In the genomic region with DNA sequence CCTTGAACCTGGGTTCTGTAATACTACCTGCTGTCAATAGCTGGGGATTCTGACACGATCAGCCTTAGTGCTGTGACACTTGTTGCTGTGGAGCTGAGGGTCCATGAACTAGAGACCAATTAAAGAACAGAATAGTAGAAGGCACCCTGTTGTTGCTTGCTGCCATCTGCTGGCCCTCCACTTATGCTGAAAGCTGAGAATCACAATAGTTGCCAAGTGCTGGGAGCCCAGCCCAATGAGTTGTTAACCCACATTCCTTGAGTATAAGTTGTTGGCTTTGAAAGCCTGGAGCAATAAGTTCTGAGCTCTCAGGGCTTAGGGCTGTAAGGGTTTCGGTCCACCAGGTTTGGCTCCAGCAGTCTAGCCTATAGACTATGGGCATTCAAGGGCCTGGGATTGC, we compare ENCODE assay signal across 10 mouse cellular contexts.
A peak's percentile ranks its signal among the peaks of the same experiment; 100 is the strongest.
DNase-seq lines count a peak whose midpoint lies in the region; ATAC-seq and TF ChIP-seq lines count a peak whose summit lies in the region.
"Had no signal": no experiment of that assay in that cellular context is flagged by ENCODE, and none has a peak within 500 bp of the region (broad histone marks: within the 10 kb centered on the region; RNA-seq: fewer than 3 reads in every experiment).

No protein-coding gene starts in this region.

- TF ChIP-seq CTCF in kidney, adult 2 months (conservative IDR thresholded peaks at IDR 0.05; ENCODE audit: insufficient read depth, insufficient read length, low read depth, low read length), result peak; percentile 26; the same call in 1 of the 2 replicates
- TF ChIP-seq CTCF in CH12.LX (conservative IDR thresholded peaks at IDR 0.05 in 1 of 2, IDR thresholded peaks at IDR 0.05 in 1 of 2; ENCODE audit: low read depth in 2 of 2, low read length in 2 of 2), result peak in 1 of 2 experiments; percentile 44; a peak in 2 of 4 replicates
- TF ChIP-seq CTCF in layer of hippocampus, adult 2 months (conservative IDR thresholded peaks at IDR 0.05), result peak; percentile 74

- H3K9me3 ChIP-seq in CH12.LX (replicated peaks; ENCODE audit: low read length), result no peaks in the 10 kb centered on the region
- H3K9me3 ChIP-seq: liver, embryonic 13.5 days; neural tube, embryonic 12.5 days had no signal

- H3K4me2 ChIP-seq in CH12.LX (ENCODE audit: insufficient read depth, low read depth, poor library complexity, severe bottlenecking), result no peak overlapping the region
- H3K4me2 ChIP-seq: liver, embryonic 13.5 days; neural tube, embryonic 12.5 days had no signal

- dilution Hi-C loops in CH12.LX (cut with MboI; ENCODE audit: extremely low pct_ligation_motif_present, extremely low pct_unique_long_range_greater_than_20kb, low sequenced_read_pairs), result no loop called here

- no peaks in the 10 kb centered on the region for H3K27me3 ChIP-seq in kidney, adult 2 months (replicated peaks; ENCODE audit: control insufficient read depth, insufficient read depth, low read length)
- no peaks in the 10 kb centered on the region for H3K27me3 ChIP-seq in CH12.LX (replicated peaks)
- H3K27me3 ChIP-seq: liver, embryonic 13.5 days had no signal

- TF ChIP-seq RAD21 in CH12.LX (IDR thresholded peaks at IDR 0.05; ENCODE audit: low read depth, low read length), result peak; percentile 6; the same call in 1 of the 2 replicates

- no peak for TF ChIP-seq EP300 in CH12.LX (IDR thresholded peaks at IDR 0.05; ENCODE audit: low read length)

- H3K4me1 ChIP-seq in kidney, adult 2 months (ENCODE audit: control insufficient read depth, insufficient read depth, low read length), result no peaks in the 10 kb centered on the region
- peaks cover 3 to 24% of the 10 kb centered on the region in 2 experiments; a peak in 3 of 4 replicates for H3K4me1 ChIP-seq in CH12.LX (ENCODE audit: control insufficient read depth in 1 of 2, insufficient read depth in 2 of 2)
- H3K4me1 ChIP-seq: liver, embryonic 13.5 days; neural tube, embryonic 12.5 days had no signal

- DNase-seq in kidney, adult 2 months, result peak; percentile 2
- no peak for DNase-seq in kidney, adult 9 months
- no peak for DNase-seq in CH12.LX (ENCODE audit: extremely low read depth)
- DNase-seq in adrenal gland, postnatal 14 days, result peak; percentile 49
- peak in 1 of 2 experiments; percentile 33 for DNase-seq in layer of hippocampus, adult 2 months (ENCODE audit: low spot score in 2 of 2)
- DNase-seq in spleen, postnatal 14 days (ENCODE audit: low spot score in 2 of 2), result no peak
- DNase-seq in urinary bladder, adult 18-20 months (ENCODE audit: low spot score in 2 of 2), result no peak
- DNase-seq: liver, embryonic 13.5 days had no signal

- H3K79me2 ChIP-seq in CH12.LX (replicated peaks; ENCODE audit: control insufficient read depth, extremely low read depth, insufficient read depth, poor library complexity, severe bottlenecking), result no peaks in the 10 kb centered on the region

- no peak overlapping the region for H3K4me3 ChIP-seq in kidney, adult 2 months (ENCODE audit: insufficient read depth, low read depth, low read length)
- no peak overlapping the region for H3K4me3 ChIP-seq in CH12.LX (replicated peaks in 1 of 3; ENCODE audit: low read depth in 2 of 3, low read length in 2 of 3, poor library complexity in 1 of 3)
- H3K4me3 ChIP-seq in layer of hippocampus, adult 2 months, result no peak overlapping the region
- H3K4me3 ChIP-seq: liver, embryonic 13.5 days; neural tube, embryonic 12.5 days had no signal

- TF ChIP-seq POLR2A in kidney, adult 2 months (IDR thresholded peaks at IDR 0.05; ENCODE audit: low read depth, low read length), result no peak
- no peak for TF ChIP-seq POLR2A in CH12.LX (IDR thresholded peaks at IDR 0.05; ENCODE audit: low read depth, low read length)

- no peak for ATAC-seq in erythroid progenitor cell, adult 5-6 weeks (replicated peaks; ENCODE audit: low FRiP score, poor library complexity, severe bottlenecking)

- H3K27ac ChIP-seq in kidney, adult 2 months (ENCODE audit: insufficient read depth, low read depth, low read length), result no peak overlapping the region
- no peak overlapping the region for H3K27ac ChIP-seq in CH12.LX (ENCODE audit: insufficient read depth, low read depth)
- H3K27ac ChIP-seq in layer of hippocampus, adult 2 months, result no peak overlapping the region
- H3K27ac ChIP-seq: liver, embryonic 13.5 days; neural tube, embryonic 12.5 days had no signal

- no peak overlapping the region for H3K9ac ChIP-seq in CH12.LX (ENCODE audit: insufficient read depth, low read depth)
- H3K9ac ChIP-seq: liver, embryonic 13.5 days; neural tube, embryonic 12.5 days had no signal

- in situ Hi-C loops in CH12.LX (cut with MboI; ENCODE audit: low pct_ligation_motif_present, low pct_unique_long_range_greater_than_20kb, low sequenced_read_pairs), result loop anchor here (25.0 kb wide), 1 partner anchor 1525 kb away; no protein-coding TSS in a partner anchor

- no peaks in the 10 kb centered on the region for H3K36me3 ChIP-seq in kidney, adult 2 months (ENCODE audit: control insufficient read depth, insufficient read depth, low read length)
- no peaks in the 10 kb centered on the region for H3K36me3 ChIP-seq in CH12.LX (replicated peaks in 1 of 2; ENCODE audit: control insufficient read depth in 1 of 2, insufficient read depth in 1 of 2, low read length in 1 of 2)
- H3K36me3 ChIP-seq: liver, embryonic 13.5 days; neural tube, embryonic 12.5 days had no signal

- 71% methylated on average over 2 of the region's 2 CpGs for WGBS in kidney, adult 2 months

TF ChIP-seq in CH12.LX, 34 proteins besides CTCF, POLR2A, EP300 and RAD21:
- TF ChIP-seq SIN3A (IDR thresholded peaks at IDR 0.05; ENCODE audit: low read length), result no peak
- no peak for TF ChIP-seq NELFE (IDR thresholded peaks at IDR 0.05; ENCODE audit: low read depth, low read length)
- peak; percentile 29 for TF ChIP-seq SMC3 (IDR thresholded peaks at IDR 0.05; ENCODE audit: low read depth, low read length)
- no peak for TF ChIP-seq NRF1 (IDR thresholded peaks at IDR 0.05; ENCODE audit: low read depth, low read length)
- TF ChIP-seq ETS1 (conservative IDR thresholded peaks at IDR 0.05; ENCODE audit: low read depth, low read length), result no peak
- TF ChIP-seq JUN (IDR thresholded peaks at IDR 0.05; ENCODE audit: insufficient read depth, low read depth, low read length), result no peak
- TF ChIP-seq E2F4 (IDR thresholded peaks at IDR 0.05; ENCODE audit: insufficient replicate concordance, low read depth, low read length), result no peak

Comparison
In these comparisons a context has a peak if more than half of its experiments do, and no peak if none do; other contexts are left out.
1. DNase-seq: peak in kidney, adult 2 months (single experiment) and adrenal gland, postnatal 14 days (single experiment); none in kidney, adult 9 months (single experiment), CH12.LX (single experiment), spleen, postnatal 14 days (0 of 2) and urinary bladder, adult 18-20 months (0 of 2).